Mouse (Mus musculus) thymus, postnatal 14 days (tissue): ENCODE results near the gene Tnni2.

Experiments
- DNase-seq: peaks from one replicate; pipeline ENCODE4 v3.0.0; 2021

The Tnni2 gene

DNA sequence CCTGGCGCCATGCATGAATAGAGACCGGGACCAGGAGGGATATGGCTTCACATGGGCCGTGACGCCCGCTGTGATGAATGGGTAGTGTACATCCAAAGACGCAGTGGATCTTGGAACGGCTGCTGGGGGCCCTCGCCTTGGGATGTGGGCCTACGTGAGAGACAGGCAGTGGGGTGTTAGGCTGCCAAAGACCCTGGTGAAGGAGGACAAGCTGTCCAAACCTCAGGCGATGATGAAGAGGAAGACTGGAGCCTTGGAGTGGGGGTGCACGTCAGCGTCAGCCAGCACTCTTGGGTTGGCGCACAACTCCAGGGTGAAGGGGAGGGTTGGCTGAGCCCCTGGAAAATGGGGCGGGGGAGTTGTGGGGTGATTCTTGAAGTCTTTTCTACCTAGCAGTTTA is 10.5 kb upstream of the Tnni2 start:
- no peak for DNase-seq

DNA sequence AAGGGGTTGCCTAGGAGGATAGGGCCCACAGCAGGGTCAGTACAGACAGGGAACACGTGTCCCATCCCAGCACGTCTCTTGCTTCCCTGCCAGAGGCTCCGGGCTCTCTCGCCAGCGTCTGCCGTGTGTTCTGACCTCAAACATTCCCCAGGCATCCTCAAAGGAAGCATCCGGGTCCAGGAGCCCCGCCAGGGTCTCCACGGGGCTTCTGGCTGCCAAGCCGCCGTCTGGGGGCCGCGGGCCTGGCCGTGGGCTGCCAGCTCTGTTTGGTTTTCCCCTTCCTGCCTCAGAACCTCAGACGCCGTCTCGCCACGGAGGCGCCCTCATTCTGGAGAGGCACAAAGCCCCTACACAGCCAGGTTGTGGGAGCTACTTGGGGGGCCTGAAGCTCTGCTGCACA is 8.0 kb upstream of the Tnni2 start:
- peak; percentile 48 for DNase-seq

DNA sequence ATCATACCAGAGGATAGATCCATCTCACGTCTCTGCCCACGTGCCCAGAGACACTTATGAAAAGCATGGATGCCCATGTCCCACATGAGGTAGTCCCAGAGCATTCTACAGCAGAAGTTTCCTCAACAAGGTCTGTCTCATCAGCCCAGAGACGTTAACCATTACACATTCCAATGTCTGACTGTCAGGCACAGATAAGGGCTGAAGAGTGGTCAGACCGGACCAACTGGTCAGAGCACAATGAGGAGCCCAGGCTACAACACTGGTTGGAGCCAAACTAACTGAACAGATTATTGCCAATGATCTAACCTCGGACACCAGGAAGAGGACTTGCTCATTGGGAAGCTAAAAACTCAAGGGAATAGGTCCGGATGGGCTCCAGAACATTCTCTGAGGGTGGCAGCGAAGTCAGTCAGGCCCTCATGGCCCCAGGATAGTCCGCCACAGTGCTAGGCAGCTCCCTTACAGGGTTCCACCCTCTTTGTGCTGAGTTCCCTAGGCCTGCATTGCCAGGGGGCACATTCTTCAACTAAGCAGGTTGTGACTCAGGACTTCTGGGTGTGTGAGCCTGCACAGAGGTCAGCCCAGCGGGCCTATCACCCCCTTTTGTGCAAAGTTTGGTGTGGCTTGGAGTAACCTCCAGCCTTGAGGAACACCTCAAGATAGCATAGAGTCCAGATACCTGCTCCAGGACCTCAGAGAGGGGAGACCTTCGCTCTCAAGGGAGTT is 7.3 kb upstream of the Tnni2 start, which contains the start of gene Syt8:
Syt8 (plus strand) TSS at position 714 of the 729 bp plus-strand sequence.
- DNase-seq = no peak

DNA sequence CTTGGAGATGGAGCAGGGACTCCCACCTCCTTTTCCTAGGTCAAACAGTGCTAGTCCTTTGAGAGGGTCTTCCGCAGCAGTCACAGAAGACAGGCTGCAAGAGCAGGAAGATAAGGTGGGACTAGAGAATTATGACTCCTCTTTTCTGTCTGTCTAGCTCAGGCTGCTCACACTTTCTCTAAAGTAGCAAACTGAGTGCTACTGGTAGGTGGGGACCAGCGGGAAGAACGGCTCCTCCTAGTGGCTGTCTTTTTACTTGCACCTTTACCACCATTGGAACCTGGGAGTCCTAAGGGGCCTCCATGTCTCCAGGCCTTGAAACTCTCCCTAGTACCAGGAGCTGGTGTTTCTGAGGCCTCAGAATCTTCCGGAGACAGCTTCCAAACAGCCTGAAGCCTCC is 6.1 kb upstream of the Tnni2 start:
- DNase-seq = peak; percentile 85

DNA sequence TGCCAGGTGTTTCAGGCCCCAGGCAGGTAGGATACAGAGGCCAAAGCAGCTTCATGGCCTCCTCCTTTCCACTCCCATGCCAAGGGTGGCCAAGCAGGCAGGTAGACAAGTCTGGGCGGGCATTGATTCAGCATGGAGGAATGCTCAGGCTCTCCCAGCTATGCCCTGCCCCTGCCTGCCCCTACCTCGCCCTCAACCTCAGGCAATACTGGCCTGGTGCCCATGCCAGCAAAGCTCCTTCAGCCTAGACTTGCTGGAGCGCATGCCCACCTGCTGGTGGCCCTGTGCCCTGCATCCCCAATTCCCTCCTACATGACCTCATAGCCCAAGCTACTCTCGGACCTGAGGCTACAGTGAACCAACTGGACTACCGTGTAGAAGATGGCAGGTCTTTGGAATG is 4.3 kb upstream of the Tnni2 start:
- no peak for DNase-seq

DNA sequence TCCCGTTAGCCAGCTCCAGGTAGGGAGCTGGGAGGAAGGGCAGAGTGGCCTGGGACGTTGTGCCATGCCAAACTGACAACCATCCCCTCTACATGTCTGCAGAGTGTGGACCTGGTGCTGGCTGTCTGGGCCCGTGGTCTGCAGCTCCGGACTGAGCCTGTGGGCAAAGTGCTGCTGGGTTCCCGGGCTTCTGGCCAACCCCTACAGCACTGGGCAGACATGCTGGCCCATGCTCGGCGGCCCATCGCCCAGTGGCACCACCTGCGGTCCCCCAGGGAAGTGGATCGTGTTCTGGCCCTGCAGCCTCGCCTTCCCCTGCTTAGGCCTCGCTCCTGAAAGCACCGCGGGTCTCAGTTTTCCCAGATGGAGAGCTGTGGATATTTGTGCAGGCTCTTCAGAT is 1.6 kb upstream of the Tnni2 start:
- no peak for DNase-seq

DNA sequence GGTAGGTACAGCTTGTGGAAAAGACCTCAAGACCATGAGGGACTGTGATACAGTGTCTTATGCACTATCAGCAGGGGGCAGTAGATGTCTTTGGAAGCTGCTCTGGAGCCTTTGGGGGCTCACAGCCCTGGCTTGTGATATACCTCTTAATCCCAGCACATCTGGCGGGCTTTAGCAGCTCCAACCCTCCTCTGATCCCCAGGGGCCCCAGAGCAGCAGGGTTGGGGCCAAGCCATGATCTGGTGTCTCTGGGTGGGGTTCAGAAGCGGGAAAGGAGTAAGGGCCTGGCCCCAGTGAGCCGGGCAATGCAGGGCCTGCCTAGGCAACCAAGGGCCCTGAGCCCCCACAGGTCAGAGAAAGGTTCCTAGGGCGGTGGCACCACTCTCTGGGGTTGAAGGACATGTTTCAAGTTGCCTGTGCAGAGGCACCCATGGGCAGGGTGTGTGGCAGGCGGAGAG is 922 bp upstream of the Tnni2 start:
- DNase-seq = peak; percentile 86

DNA sequence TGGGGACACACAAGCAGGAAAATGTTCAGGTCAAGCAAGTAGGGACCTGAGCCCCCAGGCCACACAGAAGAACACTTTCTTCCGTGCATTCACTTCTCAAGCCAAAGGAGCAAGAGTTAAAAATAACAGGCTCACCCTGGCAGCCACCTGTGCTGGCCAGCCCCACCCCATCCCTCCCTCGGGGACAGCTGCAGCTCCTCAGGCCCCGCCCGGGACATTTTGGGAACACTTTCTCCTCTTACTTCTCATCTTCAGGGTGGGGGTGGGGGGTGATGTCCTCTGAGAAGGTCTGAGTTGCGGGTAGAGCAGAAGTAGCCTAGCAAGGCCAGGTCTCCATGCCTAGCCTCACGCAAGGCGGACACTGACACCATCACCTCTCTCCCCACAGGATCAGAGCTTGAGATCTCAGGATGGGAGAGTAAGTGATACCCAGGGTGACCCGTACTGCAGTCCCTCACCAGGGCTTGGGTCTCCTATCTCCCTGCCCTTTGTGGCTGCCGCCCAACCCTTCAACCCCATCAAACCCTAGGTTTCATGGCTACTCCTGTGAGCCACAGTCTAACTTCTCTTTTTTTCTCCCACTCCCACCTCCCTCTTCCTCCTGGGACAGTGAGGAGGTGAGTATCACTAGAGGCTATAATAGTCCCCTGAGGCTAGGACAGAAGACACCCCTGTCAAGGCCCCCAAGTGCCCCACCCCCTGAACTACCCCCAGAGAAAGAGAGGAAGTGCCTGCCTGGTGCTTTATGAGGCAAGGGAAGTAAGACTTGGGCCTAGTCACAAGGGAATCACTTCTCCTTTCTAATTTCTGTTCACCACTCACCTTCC is 686 bp downstream of the Tnni2 start:
- DNase-seq = no peak

DNA sequence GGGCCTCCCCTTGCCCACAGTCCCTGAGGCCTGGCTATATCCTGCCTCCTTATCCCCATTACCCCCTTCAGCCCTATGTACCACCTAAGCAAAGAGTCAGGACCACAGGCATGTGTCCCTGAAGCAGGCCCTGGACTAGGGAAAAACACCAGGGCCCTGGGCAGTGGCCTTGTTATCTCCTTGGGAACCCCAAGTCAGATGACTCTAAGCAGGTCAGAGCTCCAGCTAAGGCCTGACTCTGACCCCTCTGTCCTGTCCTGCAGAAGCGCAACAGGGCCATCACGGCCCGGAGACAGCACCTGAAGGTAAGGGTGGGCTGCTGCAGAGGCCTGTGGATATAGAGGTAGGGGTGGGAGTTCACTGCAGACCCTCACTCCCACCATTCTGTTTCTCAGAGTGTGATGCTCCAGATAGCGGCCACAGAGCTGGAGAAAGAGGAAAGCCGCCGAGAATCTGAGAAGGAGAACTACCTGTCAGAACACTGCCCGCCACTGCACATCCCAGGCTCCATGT is 1.4 kb downstream of the Tnni2 start:
- no peak for DNase-seq

DNA sequence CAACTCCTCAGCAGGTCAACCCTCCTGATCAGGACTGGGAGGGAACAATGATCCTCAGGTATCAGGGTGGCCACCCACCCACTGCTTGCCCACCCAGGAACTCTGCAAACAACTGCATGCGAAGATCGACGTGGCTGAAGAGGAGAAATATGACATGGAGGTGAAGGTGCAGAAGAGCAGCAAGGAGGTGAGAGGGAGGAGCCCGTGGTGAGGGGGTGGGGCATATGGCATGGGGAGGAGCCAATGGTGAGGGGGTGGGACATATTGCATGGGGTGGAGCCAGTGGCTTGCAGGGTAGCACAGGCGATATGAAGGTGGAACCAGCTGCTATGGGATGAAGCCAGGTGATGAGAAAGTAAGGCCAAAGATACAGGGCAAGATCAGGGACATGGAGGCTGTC is 1.9 kb downstream of the Tnni2 start:
- no peak for DNase-seq

DNA sequence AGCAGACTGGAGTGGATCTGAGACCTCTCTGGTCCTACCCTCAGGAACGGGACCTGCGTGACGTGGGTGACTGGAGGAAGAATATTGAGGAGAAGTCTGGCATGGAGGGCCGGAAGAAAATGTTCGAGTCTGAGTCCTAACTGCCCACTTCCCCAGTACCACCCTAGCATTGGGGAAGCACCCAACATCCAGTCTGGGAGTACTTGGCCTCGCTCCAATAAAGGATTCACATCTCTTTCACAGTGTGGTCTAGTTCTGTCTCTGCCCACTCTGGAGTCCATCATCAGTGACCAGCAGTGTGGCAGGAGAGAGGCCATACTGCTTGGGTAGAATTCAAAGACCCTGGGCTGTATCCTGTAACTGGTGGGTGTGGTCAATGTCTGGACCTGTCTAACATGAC is 2.6 kb downstream of the Tnni2 start:
- no peak for DNase-seq

DNA sequence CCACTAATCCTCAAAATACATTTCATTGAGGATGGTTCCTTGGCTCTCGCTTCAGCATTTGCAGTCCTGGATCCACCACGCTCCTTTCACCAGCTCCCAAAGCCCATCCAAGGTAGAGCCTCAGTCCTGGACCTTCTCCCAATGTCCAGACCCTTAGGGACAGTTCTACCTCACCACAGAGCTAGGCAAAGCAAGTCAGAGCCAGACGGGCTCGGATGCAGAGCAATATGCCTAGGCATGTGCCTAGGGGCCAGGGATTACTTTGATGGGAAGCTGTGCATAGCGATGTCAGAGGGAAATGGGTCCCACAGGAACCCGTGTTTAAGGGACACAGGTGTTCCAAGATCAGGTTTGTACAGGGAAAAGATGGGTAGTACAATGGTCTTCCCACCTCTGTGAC is 3.7 kb downstream of the Tnni2 start:
- DNase-seq = no peak

DNA sequence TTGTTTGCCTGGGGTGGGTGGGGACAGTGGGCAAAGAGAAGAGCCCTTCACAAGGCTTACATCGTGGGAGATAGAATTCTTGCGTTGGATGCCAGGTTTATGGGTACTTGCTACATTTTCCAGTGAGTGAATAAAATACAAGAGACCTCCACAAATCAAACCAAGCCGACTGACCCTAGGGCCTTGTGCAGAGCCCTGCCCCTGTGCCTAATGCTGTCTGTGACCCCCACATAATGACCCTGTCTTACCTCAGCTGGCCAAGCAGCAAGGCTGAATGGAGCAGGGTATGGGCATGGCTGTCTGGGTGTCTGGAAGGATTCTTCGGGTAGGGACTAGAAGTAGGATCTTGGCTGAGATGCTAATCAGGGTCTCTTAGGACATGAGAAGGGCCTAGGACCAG is 4.7 kb downstream of the Tnni2 start:
- no peak for DNase-seq

DNA sequence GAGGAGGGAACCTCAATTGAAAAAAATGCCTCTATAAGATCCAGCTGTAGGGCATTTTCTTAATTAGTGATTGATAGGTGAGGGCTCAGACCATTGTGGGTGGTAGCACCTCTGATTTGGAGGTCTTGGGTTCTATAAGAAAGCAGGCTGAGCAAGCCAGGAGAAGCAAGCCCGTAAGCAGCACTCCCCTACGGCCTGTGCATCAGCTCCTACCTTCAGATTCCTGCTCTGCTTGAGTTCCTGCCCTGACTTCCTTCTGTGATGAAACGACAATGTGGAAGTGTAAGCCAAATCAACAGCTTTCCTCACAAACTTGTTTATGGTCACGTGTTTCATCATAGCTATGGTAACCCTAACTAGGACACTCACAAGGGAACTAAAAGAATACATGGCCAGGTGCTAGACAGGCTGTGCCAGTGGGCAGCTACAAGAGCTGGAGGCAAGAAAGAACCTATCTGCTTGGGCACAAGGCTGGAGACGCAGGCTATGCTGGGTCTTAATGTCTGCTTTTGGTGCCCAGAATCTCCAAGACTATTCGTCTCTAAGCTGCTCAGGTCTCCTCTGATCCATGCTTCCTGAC is 7.5 kb downstream of the Tnni2 start:
- no peak for DNase-seq

DNA sequence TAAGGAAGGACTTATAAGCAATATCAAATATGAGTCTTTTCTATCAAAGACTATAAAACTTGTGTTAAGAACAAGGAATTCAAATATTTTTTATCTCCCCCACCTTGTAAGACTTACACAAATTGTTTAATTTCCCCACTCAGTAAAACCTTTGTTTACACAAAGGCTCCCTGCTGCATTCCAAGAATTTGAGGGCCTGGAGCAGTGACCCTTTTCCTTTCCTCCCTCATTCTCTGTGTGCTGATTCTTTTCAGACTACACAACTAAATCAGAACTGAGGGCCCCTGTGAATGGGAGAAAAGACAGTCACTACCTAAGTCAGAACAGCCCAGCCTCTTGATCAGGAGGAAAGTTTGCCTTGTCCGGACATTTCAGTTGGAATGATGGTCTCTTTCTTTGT is 13.1 kb downstream of the Tnni2 start:
- no peak for DNase-seq

DNA sequence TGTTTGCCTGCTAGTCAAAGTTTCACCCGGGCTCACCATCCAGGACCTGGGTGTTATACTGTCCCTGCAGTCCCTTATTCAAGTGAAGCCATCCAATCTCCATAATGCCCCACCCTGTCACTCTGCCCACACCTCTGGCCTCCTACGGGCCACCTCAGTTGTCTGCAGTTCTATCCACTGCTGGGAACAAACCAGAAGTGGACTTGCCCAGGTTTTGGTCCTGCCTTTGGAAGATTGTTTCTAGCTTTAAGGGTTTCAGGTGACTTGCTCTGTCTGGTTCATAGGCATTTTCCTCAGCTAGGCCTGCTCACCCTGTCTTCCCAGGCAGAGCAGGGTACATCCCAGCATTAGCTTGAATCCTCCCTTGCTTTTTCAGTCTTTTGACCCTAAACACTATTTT is 13.6 kb downstream of the Tnni2 start:
- DNase-seq = no peak

DNA sequence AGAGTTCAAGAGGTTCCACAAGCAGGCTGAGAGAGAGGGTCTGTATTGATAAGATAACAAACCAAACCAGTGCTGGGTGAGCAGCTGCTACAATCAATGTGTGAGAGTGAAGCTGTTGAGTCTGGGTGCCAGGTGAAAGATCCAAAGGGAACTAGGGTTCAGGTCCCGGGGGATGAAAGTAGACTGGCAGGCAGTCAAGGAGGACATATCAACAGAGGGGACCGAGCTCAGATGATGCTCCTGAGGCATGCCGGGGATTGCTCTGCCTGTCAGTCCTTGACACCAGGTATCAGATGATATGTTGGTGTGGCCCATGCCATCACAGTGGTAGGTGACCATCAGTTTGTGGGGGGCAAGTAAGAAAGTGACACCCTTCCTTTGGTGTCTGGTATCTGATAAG is 15.2 kb downstream of the Tnni2 start:
- DNase-seq = no peak

DNA sequence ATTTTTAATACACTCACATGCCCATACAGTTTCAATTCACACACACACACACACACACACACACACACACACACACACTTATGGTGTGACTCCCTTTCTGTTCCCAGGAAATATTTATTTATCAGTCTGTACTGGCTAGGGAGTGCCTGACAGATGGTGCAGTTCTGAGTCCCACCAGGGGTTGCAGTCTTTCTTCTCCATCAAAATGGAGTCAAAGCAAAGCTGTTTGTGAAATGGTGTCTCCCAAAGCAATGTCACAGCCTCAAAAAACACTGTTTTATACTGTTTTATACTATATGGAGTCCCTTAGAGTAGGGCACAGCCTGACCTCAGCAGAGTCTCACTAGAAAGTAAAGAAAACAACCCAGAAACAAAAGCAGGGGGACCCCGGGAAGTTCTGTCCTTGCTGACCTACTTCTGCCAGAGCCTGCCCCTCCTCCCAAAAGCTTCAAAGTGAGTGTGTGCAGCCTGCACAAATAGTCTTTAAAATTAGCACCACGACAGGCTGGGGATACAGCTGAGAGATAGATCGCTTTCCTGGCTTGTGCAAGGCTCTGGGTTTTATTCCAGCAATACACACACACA is 15.7 kb downstream of the Tnni2 start:
- peak; percentile 76 for DNase-seq

DNA sequence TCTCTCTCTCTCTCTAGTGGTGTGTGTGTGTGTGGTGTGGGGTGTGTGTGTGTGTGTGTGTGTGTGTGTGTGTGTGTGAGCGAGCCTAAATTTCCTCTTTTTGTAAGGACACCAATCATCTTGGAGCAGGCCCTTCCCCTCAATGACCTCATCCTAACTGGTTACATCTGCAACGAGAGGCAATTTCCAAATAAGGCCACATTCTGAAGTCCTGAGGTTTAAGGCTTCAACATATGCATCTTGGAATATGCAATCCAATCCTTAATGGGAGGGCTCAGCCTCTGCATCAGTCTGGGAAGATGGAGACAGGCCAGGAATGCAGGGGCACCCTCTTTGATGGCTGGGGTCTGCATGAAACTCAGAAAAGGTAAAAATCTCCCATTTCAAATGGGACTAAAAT is 16.4 kb downstream of the Tnni2 start:
- no peak for DNase-seq

DNA sequence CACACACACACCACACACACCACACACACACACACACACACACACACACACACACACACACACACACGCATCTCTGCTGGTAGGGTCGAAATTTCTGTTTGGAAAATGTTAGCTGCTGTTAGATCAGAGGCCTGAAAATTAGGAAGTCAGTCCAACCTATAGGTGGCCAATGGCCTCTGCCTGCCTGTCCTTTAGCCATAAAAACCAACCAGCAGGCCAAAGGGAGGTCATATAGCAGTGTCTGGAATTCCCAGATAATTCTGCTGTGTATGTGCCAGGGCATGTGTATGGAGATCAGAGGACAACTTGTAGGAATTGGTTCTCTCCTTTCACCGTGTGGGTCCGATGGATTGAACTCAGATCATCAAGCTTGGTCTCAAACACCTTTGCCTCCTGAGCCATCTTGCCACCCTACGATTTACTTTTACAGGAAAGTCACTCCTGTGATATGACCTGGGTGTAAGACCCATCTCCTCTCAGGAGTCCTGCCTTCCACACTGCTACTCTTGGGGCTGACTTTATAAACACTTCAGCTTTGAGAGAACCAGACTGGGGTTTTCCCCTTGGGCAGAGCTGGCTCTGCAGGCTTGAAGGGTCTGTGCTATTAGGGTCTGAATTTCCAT is 17.2 kb downstream of the Tnni2 start:
- DNase-seq = no peak

DNA sequence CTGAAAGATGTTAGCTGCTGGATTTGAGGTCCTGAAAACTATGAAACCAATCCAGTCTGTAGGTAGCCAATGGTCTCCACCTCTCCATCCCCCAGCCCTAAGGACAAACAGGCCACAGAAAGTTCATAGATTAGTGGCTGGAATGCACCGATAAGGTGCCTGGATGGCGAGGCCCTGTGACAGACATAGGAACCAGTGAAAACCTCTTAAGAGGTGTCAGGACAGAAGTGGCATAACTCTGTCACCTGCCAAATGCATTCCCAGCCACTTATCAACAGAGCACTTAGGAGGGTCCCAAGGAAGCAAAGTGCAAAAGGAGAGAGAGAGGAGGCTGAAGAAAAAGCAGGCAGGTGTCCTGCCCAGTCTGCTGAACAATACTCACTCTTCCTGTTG is 17.7 kb downstream of the Tnni2 start:
- no peak for DNase-seq

DNA sequence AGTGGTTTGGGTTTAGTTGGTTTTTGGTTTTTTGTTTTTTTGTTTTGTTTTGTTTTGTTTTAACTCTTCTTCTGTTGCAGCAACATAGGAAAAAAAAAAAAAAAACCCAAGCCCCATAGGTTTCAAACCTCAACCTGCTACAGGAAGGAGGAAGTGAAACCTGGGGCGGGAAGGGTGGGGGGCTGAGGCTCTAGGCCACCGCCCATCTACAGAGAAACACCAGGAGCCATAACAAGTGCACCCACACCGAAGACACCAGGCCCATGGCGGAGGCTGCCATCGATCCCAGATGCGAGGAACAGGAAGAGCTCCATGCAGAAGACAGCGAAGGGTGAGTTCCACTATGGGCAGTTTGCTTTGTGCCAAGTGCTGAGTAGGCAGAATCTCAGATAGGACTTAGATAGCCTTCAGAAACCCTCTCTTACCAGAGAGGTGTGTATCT is 19.0 kb downstream of the Tnni2 start, which contains the start of gene Lsp1:
Lsp1 (plus strand) TSS at position 174 of the 442 bp plus-strand sequence.
- DNase-seq = peak; percentile 63

DNA sequence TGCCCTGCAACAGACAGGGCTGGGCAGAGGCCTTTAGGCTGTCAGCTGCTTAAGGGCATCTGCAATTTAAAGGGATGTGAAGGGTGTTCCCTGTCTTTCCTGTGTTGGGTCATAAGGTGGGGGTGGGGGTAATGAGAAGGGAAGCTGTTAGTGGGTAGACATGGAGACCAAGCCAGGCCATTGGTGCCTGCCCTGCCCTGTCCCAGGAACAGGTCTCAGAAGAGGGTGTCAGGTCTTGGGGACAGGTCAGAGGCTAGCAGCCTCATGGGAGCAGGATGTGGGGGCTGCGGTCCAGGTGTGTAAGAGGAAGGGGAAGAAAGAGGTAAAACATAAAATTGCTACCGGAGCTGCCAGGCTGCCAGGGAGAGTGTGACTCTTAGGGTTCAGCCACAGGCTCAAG is 19.8 kb downstream of the Tnni2 start:
- peak; percentile 71 for DNase-seq
